Mouse (Mus musculus) heart, embryonic 14.5 days (tissue): Measurements from ENCODE around the gene Svep1. TPM values are rescaled to one million over a fixed set of nuclear protein-coding genes. Genes with fewer than 3 reads are reported as not detected.

Source experiments
- ATAC-seq: fragments of 200-750 bp; cut with Nextera tagmentation; 2 replicates; pipeline ENCODE4 v1.8.0; 2017; ENCODE audit warnings: low read depth, moderate TSS enrichment; ENCODE audit not compliant: insufficient number of reproducible peaks, insufficient read depth, low FRiP score
- H3K27ac ChIP-seq, 2 experiments: fragments of 200-500 bp in 1 of 2; fragments of 300-500 bp in 1 of 2; sonication (generic) in 1 of 2; replicated peaks in 1 of 2; 2 replicates each; pipeline ENCODE4 v1.5.1; 2012 to 2014; ENCODE audit warnings: low read depth in 2 of 2, low read length in 2 of 2, control low read depth in 1 of 2, mild to moderate bottlenecking in 1 of 2, mixed read lengths in 1 of 2; ENCODE audit not compliant: control insufficient read depth in 1 of 2, insufficient read depth in 1 of 2
- H3K27me3 ChIP-seq: fragments of 300-500 bp; sonication (generic); 2 replicates; pipeline ENCODE4 v1.6.1; 2014; ENCODE audit warnings: mild to moderate bottlenecking, low read length, control low read depth; ENCODE audit not compliant: control insufficient read depth, insufficient read depth
- H3K36me3 ChIP-seq: fragments of 300-500 bp; sonication (generic); 2 replicates; pipeline ENCODE4 v1.6.1; 2014; ENCODE audit warnings: mild to moderate bottlenecking, control low read depth, low read length, mixed read lengths; ENCODE audit not compliant: control insufficient read depth, insufficient read depth
- H3K4me1 ChIP-seq, 2 experiments: fragments of 200-500 bp in 1 of 2; fragments of 300-500 bp in 1 of 2; sonication (generic) in 1 of 2; 2 replicates each; pipeline ENCODE4 v1.6.1; 2012 to 2014; ENCODE audit warnings: low read length in 2 of 2, control low read depth in 1 of 2, mixed read lengths in 1 of 2; ENCODE audit not compliant: control insufficient read depth in 2 of 2, insufficient read depth in 2 of 2
- H3K4me2 ChIP-seq: fragments of 300-500 bp; sonication (generic); 2 replicates; pipeline ENCODE4 v1.6.1; 2014; ENCODE audit warnings: mild to moderate bottlenecking, low read length
- H3K4me3 ChIP-seq, 2 experiments: fragments of 200-500 bp in 1 of 2; fragments of 300-500 bp in 1 of 2; sonication (generic) in 1 of 2; 2 replicates each; pipeline ENCODE4 v1.5.1; 2012 to 2014; ENCODE audit warnings: low read length in 2 of 2, mild to moderate bottlenecking in 2 of 2, control low read depth in 1 of 2, low read depth in 1 of 2, moderate library complexity in 1 of 2; ENCODE audit not compliant: control insufficient read depth in 1 of 2, insufficient read depth in 1 of 2
- H3K9ac ChIP-seq: fragments of 300-500 bp; sonication (generic); 2 replicates; pipeline ENCODE4 v1.6.1; 2014; ENCODE audit warnings: mild to moderate bottlenecking, low read length
- H3K9me3 ChIP-seq: fragments of 300-500 bp; sonication (generic); 2 replicates; pipeline ENCODE4 v1.6.1; 2016; ENCODE audit warnings: low read length, control low read depth; ENCODE audit not compliant: control insufficient read depth
- WGBS: fragments of 180-500 bp; shearing (Covaris S2); extraction: QIAGEN DNeasy Blood & Tissue Kit; methylation state at CpG from one replicate; pipeline ENCODE4 v1.1.7; 2014; 5-methylcytosine and 5-hydroxymethylcytosine counted together
- polyA plus RNA-seq: library from polyadenylated mRNA; unstranded; fragments of >200 nt; fragmentation: Nextera tagmentation; extraction: Ambion mirVana; gene quantifications from 2 replicates; pipeline ENCODE4 v1.2.1, GENCODE M21; 2014

Svep1 gene
- polyA plus RNA-seq, 1 experiment from 2014 or later, result 2.8 TPM

DNA sequence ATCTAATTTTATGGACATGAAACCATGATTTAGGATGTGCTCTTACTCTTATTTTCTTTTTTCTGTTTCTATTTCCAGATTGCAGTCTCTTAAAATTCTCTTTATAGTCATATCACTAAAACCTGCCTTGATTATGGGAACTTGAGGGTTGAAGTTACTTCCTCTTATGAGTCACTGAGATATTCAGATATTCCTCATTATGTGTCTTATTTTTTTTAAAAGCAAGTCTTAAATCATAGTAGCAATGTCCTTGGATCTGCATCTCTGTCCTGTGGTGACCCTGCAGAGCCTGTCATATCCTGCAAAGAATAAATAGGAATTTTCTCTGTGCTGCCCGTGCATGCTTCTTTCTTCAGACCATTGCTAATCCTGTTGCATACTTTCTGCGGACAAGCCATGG lies 166.6 kb downstream of the Svep1 start:
- Histone ChIP-seq H3K9me3 (no peaks in the 10 kb centered on the region), H3K4me1 (no peaks in the 10 kb centered on the region), H3K27me3 (no peaks in the 10 kb centered on the region), H3K36me3 (no peaks in the 10 kb centered on the region), H3K4me2 (no peak overlapping the region), H3K9ac (no peak overlapping the region), H3K4me3 (no peak overlapping the region), H3K27ac (no peak overlapping the region)
- 86% methylated on average over 2 of the region's 2 CpGs for WGBS
- no peak for ATAC-seq

GRCm38 (mm10) chr4:58037096-58037705 lies 169.5 kb downstream of the Svep1 start:
- 80% methylated on average over 6 of the region's 6 CpGs for WGBS
- Histone ChIP-seq H3K4me1 (no peaks in the 10 kb centered on the region), H3K9me3 (no peaks in the 10 kb centered on the region), H3K4me3 (no peak overlapping the region), H3K9ac (no peak overlapping the region), H3K27me3 (no peaks in the 10 kb centered on the region), H3K4me2 (no peak overlapping the region), H3K36me3 (no peaks in the 10 kb centered on the region), H3K27ac (no peak overlapping the region)
- no peak for ATAC-seq

GRCm38 (mm10) chr4:58034663-58035062 lies 172.0 kb downstream of the Svep1 start:
- H3K4me2 ChIP-seq, result peak overlapping the region; percentile 61
- no peaks in the 10 kb centered on the region for H3K4me1 ChIP-seq
- H3K36me3 ChIP-seq, result no peaks in the 10 kb centered on the region
- WGBS, result 38% methylated on average over 13 of the region's 13 CpGs
- H3K9ac ChIP-seq, result 0 out of 2 replicates have a peak overlapping the region, but pooled peaks have one; percentile 31
- no peak for ATAC-seq
- 0 out of 2 replicates have a peak, but pooled peaks cover 4% of the 10 kb centered on the region for H3K9me3 ChIP-seq
- peak overlapping the region; percentile 19 to 25; a peak in 3 of 4 replicates for H3K4me3 ChIP-seq
- H3K27ac ChIP-seq, result no peak overlapping the region
- H3K27me3 ChIP-seq, result no peaks in the 10 kb centered on the region

GRCm38 (mm10) chr4:58032714-58033113 lies 173.9 kb downstream of the Svep1 start:
- no peak for ATAC-seq
- 70% methylated on average over 1 of the region's 1 CpGs for WGBS
- H3K4me1 ChIP-seq, result no peaks in the 10 kb centered on the region
- H3K4me3 ChIP-seq, result no peak overlapping the region
- 0 out of 2 replicates have a peak, but pooled peaks cover 4% of the 10 kb centered on the region for H3K9me3 ChIP-seq
- H3K36me3 ChIP-seq, result no peaks in the 10 kb centered on the region
- no peak overlapping the region for H3K4me2 ChIP-seq
- no peaks in the 10 kb centered on the region for H3K27me3 ChIP-seq
- no peak overlapping the region for H3K9ac ChIP-seq
- H3K27ac ChIP-seq, result no peak overlapping the region

GRCm38 (mm10) chr4:58009024-58009423 lies 197.6 kb downstream of the Svep1 start, which contains the start of gene Txndc8:
Gene Txndc8 (minus strand): TSS chr4:58009124.
- Histone ChIP-seq H3K27ac (no peak within 1 kb of the TSS), H3K4me2 (no peak within 1 kb of the TSS), H3K9ac (no peak within 1 kb of the TSS), H3K4me3 (no peak within 1 kb of the TSS), H3K36me3 (no peaks in the 10 kb centered on the region), H3K9me3 (no peaks in the 10 kb centered on the region), H3K4me1 (no peaks in the 10 kb centered on the region), H3K27me3 (no peaks in the 10 kb centered on the region)
- ATAC-seq, result no peak
- 89% methylated on average over 5 of the region's 5 CpGs for WGBS

- ATAC-seq, result no peak
- Histone ChIP-seq H3K27ac (no peak overlapping the region), H3K9me3 (no peaks in the 10 kb centered on the region), H3K4me1 (no peaks in the 10 kb centered on the region), H3K4me2 (no peak overlapping the region), H3K4me3 (no peak overlapping the region), H3K9ac (no peak overlapping the region), H3K36me3 (no peaks in the 10 kb centered on the region), H3K27me3 (no peaks in the 10 kb centered on the region)
- 53% methylated on average over 3 of the region's 3 CpGs for WGBS
Observed at GRCm38 (mm10) chr4:58003501-58003900, 203.2 kb downstream of the Svep1 start.

Other genes with a start within 250 kb of the Svep1 start
- not detected in 2 replicates for gene Txndc8, start 197.7 kb downstream of the Svep1 start, polyA plus RNA-seq
- not detected in 2 replicates for gene Musk, start 79.1 kb upstream of the Svep1 start, polyA plus RNA-seq